Mouse (Mus musculus) heart, embryonic 12.5 days (tissue): ENCODE data around the gene Cnot10. TPM values are rescaled to one million over a fixed set of nuclear protein-coding genes. Genes with fewer than 3 reads are reported as not detected.
A peak's percentile ranks its signal among the peaks of the same experiment; 100 is the strongest.

Source experiments
- ATAC-seq: fragments of 200-750 bp; cut with Nextera tagmentation; 2 replicates; pipeline ENCODE4 v1.8.0; 2017; ENCODE audit warnings: moderate TSS enrichment, moderate library complexity; ENCODE audit not compliant: insufficient number of reproducible peaks, low FRiP score
- H3K27ac ChIP-seq: fragments of 300-500 bp; sonication (generic); 2 replicates; pipeline ENCODE4 v1.5.1; 2016; ENCODE audit warnings: mild to moderate bottlenecking, moderate library complexity; ENCODE audit not compliant: poor library complexity, severe bottlenecking
- H3K27me3 ChIP-seq: fragments of 300-500 bp; sonication (generic); replicated peaks from 2 replicates; pipeline ENCODE4 v1.6.1; 2016; ENCODE audit warnings: mild to moderate bottlenecking, moderate library complexity
- H3K36me3 ChIP-seq: fragments of 300-500 bp; sonication (generic); 2 replicates; pipeline ENCODE4 v1.6.1; 2016; ENCODE audit warnings: mild to moderate bottlenecking, moderate library complexity
- H3K4me1 ChIP-seq: fragments of 300-500 bp; sonication (generic); replicated peaks from 2 replicates; pipeline ENCODE4 v1.6.1; 2016; ENCODE audit warnings: mild to moderate bottlenecking
- H3K4me2 ChIP-seq: fragments of 300-500 bp; sonication (generic); 2 replicates; pipeline ENCODE4 v1.6.1; 2016; ENCODE audit warnings: mild to moderate bottlenecking, moderate library complexity
- H3K4me3 ChIP-seq: fragments of 300-500 bp; sonication (generic); 2 replicates; pipeline ENCODE4 v1.5.1; 2016; ENCODE audit warnings: mild to moderate bottlenecking
- H3K9ac ChIP-seq: fragments of 300-500 bp; sonication (generic); 2 replicates; pipeline ENCODE4 v1.6.1; 2016; ENCODE audit warnings: mild to moderate bottlenecking, moderate library complexity
- H3K9me3 ChIP-seq: fragments of 300-500 bp; sonication (generic); replicated peaks from 2 replicates; pipeline ENCODE4 v1.6.1; 2016; ENCODE audit warnings: mild to moderate bottlenecking, moderate library complexity
- WGBS: fragments of 180-500 bp; shearing (Covaris S2); methylation state at CpG from one replicate; pipeline ENCODE4 v1.1.7; 2016; 5-methylcytosine and 5-hydroxymethylcytosine counted together
- polyA plus RNA-seq: library from polyadenylated mRNA; unstranded; fragments of >200 nt; fragmentation: Nextera tagmentation; extraction: Ambion mirVana; gene quantifications from 2 replicates; pipeline ENCODE4 v1.2.1, GENCODE M21; 2016

The Cnot10 gene
- polyA plus RNA-seq, 1 experiment from 2014 or later: 39.4 TPM

DNA sequence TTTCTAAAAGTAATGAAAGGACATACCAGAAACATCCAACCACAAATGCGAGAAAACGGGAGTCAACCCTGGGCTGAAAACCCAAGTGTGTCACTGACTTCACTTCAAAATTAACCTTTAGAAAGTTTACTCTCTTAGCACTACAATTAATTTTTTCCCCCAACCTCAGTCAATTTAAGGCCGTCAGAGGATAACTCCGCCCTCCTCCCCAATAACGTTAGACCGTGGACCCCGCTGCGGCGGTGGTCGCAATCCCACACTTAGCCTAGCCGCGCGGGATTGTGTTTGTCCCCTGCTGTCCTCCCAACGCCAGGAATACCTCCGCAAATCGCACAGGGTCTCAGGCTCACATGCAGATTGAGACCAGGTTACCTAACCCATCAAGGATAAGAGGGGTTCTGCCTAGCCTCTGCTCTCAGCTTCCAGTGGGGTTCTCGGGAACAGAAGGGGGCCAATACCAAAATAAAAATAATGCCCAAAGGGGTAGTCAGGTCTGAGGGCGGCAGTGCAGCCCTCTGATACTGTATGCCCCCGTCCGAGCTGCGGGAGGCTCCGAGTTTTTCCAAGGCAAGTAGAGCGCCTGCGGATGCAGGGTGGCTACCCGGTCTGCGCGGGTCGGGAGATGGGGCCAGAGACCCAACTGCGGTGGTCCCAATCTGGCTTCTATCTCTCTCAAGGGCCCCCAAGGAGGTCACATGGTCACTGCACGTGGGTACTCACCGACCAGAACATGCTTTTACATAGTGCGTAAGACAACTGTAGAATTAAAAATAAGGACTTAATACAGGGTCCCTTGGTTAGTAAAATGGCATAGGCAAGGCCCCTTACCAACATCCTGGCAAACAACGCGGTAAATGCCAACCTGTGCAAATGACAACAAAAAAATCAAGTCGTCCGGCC is 79.0 kb downstream of the Cnot10 start:
- ATAC-seq: no peak
- peaks cover 56% of the 10 kb centered on the region for H3K27me3 ChIP-seq
- peaks cover 40% of the 10 kb centered on the region for H3K4me1 ChIP-seq
- no peaks in the 10 kb centered on the region for H3K36me3 ChIP-seq
- peak overlapping the region; percentile 80 for H3K4me2 ChIP-seq
- no peaks in the 10 kb centered on the region for H3K9me3 ChIP-seq
- peak overlapping the region; percentile 57 for H3K4me3 ChIP-seq
- H3K27ac ChIP-seq: no peak overlapping the region
- peak overlapping the region; percentile 62 for H3K9ac ChIP-seq
- WGBS: 1% methylated on average over 36 of the region's 36 CpGs

DNA sequence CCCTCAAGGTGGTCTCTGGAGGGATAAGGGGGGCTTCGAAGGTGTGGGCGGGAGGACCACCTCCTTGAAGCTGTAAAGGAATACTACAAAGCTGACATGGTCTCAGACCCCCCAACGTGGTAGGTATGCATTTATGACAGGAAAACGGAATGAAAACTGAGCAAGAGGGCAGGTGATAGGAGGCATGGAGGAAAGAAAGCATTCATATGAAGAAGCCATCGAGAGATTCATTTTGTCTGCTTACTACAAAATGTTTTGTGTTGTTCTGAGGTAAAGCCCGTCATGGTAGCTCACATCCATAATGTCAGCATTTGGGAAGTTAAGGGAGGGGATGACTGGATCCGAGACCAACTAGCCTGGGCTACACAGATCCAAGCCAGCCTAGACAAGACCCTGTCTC is 79.8 kb downstream of the Cnot10 start:
- WGBS: 32% methylated on average over 7 of the region's 7 CpGs
- Histone ChIP-seq H3K9ac (0 out of 2 replicates have a peak overlapping the region, but pooled peaks have one; percentile 10), H3K9me3 (no peaks in the 10 kb centered on the region)

DNA sequence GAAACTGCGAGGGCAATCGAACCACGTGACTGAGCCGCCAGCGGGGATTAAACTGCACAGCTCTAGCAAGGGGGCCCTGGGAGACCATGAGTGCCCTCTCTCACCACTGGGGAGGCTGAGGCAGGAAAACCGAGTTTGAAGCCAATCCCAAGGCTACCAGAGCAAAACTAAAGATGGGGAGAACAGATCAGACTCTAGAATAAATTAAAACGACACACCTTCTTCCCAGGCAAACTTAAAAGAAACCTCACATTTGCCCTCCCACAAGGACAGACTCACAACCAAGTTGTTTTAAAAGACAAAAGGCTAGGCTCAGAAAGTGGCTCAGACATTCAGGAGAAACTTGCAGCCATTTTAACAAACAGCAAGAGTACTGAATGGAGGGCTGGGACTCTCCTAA is 82.9 kb downstream of the Cnot10 start:
- Histone ChIP-seq H3K4me3 (no peak overlapping the region), H3K27me3 (peaks cover 36% of the 10 kb centered on the region)

More for the DNA sequence above, 79.8 kb downstream of the Cnot10 start:
- H3K4me3 ChIP-seq: peak overlapping the region; percentile 57; the same call in 1 of the 2 replicates
- no peaks in the 10 kb centered on the region for H3K36me3 ChIP-seq
- H3K4me2 ChIP-seq: peak overlapping the region; percentile 80
- H3K4me1 ChIP-seq: peaks cover 40% of the 10 kb centered on the region
- H3K27me3 ChIP-seq: peaks cover 56% of the 10 kb centered on the region
- no peak for ATAC-seq
- H3K27ac ChIP-seq: no peak overlapping the region

DNA sequence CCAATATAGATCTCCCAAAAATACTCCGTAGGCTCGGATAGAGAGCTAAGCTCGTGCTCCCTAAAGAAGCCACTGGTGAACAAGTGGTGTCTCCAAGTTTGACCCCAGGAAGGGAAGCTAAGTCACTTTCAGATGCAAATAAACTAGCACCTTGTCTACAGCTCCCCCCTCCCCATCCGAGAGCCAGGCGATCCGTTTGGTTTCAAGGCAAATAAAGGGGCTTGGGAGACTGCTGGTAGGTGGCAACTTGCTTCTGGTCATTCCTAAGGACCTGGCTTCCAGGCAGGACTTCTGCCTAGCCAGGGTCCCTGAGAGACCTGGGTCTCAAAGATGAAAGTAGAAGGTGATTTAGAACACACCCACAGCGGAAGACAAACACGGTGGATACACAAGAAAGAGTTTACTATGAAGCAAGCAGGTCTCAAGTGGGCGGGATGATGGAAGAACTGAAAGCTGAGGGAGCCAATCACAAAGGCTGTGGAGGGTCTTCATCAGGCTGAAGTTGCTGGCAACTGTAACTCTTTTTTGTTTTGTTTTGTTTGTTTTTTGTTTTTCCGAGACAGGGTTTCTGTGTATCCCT is 83.6 kb downstream of the Cnot10 start:
- Histone ChIP-seq H3K27me3 (peaks cover 34% of the 10 kb centered on the region), H3K4me3 (no peak overlapping the region), H3K4me2 (peak overlapping the region; percentile 38), H3K9ac (no peak overlapping the region), H3K27ac (no peak overlapping the region), H3K4me1 (peaks cover 41% of the 10 kb centered on the region), H3K9me3 (no peaks in the 10 kb centered on the region), H3K36me3 (no peaks in the 10 kb centered on the region)
- no peak for ATAC-seq
- WGBS: 41% methylated on average over 10 of the region's 10 CpGs

More for the DNA sequence above, 82.9 kb downstream of the Cnot10 start:
- no peaks in the 10 kb centered on the region for H3K36me3 ChIP-seq
- H3K4me2 ChIP-seq: no peak overlapping the region
- no peak overlapping the region for H3K9ac ChIP-seq
- H3K27ac ChIP-seq: no peak overlapping the region
- ATAC-seq: no peak
- no peaks in the 10 kb centered on the region for H3K9me3 ChIP-seq
- 24% methylated on average over 7 of the region's 7 CpGs for WGBS
- H3K4me1 ChIP-seq: peaks cover 43% of the 10 kb centered on the region

DNA sequence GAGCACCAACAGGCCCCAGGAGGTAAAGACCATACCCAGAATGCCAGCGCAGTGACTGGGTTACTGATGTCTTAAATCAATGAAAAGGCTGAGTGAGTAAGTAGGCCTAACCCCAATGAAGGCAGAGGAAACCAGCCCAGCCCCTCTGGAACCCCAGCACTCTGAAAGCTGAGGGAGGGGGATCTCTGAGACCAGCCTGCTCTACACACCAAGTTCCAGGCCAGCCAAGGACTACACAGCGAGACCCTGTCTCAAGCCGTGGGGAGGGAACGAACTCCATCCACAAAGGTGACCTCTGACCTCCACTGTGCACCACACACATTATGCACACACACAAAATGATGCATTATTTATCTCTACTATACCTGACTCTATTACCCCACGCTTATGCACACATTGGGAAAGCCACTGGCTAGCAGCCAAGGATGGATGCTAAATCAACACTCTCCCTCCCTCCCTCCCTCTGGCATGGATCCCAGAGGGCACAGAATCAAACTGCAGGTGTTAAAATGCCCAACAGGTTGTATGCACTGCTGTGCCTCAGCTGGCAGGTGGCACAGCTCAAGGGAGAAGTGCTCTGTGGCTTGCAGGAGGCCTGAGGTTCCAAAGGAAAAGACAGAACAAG is 85.5 kb downstream of the Cnot10 start:
- H3K4me1 ChIP-seq: peaks cover 34% of the 10 kb centered on the region
- H3K9me3 ChIP-seq: no peaks in the 10 kb centered on the region
- H3K4me3 ChIP-seq: no peak overlapping the region
- no peaks in the 10 kb centered on the region for H3K36me3 ChIP-seq
- H3K27ac ChIP-seq: no peak overlapping the region
- peaks cover 17% of the 10 kb centered on the region for H3K27me3 ChIP-seq
- peak; percentile 49 for ATAC-seq
- 60% methylated on average over 5 of the region's 5 CpGs for WGBS
- no peak overlapping the region for H3K9ac ChIP-seq
- H3K4me2 ChIP-seq: no peak overlapping the region

DNA sequence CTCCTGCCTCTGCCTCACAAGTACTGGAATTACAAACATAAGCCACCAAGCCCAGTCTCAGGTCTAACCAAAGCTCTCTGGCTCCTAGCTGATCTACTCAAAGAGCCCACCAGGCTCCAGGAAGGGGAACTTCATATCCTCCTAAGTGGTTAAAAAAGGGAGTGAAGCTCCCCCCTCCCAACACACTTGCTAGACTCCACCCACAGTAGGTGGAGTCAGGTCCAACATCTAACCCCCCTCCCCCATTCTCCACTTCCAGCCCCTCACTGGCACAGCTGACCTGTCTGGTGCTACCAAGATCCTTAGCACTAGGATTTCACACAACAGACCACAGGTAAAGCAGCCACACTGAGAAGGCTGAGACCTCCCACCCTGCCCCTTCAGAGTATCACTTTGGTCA is 86.2 kb downstream of the Cnot10 start:
- Histone ChIP-seq H3K36me3 (no peaks in the 10 kb centered on the region), H3K4me1 (peaks cover 39% of the 10 kb centered on the region), H3K27me3 (peaks cover 12% of the 10 kb centered on the region), H3K27ac (no peak overlapping the region), H3K9me3 (no peaks in the 10 kb centered on the region), H3K9ac (no peak overlapping the region), H3K4me3 (no peak overlapping the region), H3K4me2 (no peak overlapping the region)
- ATAC-seq: no peak

DNA sequence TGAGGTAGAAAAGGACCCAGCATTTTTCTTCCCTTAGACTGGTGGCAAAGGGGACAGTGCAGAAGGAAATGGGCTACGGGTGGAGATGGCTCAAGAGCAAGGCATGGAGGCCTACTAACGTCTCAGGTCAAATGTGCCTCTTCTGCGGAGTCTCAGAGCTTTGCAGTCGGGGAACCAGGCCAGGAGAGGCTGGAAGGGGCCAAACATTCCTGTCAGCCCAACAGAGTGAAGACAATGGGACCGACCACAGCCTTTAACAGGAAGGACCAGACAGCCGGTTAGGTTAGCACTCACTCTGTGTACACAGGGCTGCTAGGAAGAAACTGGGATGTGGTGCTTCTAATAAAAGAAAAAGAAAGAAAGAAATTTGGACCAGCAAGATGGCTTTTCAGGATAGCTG is 90.0 kb downstream of the Cnot10 start:
- no peak overlapping the region for H3K27ac ChIP-seq
- no peak for ATAC-seq
- WGBS: 28% methylated on average over 6 of the region's 6 CpGs
- no peaks in the 10 kb centered on the region for H3K9me3 ChIP-seq
- H3K27me3 ChIP-seq: no peaks in the 10 kb centered on the region
- H3K4me1 ChIP-seq: peaks cover 49% of the 10 kb centered on the region
- no peak overlapping the region for H3K4me3 ChIP-seq
- H3K36me3 ChIP-seq: no peaks in the 10 kb centered on the region
- H3K4me2 ChIP-seq: no peak overlapping the region
- no peak overlapping the region for H3K9ac ChIP-seq

DNA sequence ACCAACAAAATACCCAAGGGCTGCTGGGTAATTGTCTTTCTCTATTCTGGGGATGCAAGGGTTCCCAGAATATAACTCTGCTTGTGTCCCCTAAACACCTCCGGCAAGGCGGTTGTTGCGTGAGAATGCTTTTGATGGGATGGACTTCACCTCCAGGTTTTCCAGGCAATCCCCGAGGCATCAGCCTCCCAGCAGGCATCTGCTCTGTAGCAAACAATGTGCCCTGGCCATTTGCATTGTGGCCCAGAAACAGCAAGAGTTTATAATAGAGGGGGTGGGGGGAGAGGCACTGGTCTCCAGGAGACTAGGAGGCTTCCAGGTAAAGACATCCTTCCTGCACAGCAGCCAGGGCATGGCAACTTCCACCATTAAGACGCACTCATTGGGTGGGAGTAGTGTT is 90.9 kb downstream of the Cnot10 start:
- Histone ChIP-seq H3K4me2 (no peak overlapping the region), H3K9ac (no peak overlapping the region), H3K36me3 (no peaks in the 10 kb centered on the region), H3K27ac (no peak overlapping the region), H3K27me3 (no peaks in the 10 kb centered on the region), H3K9me3 (no peaks in the 10 kb centered on the region), H3K4me1 (peaks cover 49% of the 10 kb centered on the region), H3K4me3 (no peak overlapping the region)
- 53% methylated on average over 5 of the region's 5 CpGs for WGBS
- no peak for ATAC-seq

DNA sequence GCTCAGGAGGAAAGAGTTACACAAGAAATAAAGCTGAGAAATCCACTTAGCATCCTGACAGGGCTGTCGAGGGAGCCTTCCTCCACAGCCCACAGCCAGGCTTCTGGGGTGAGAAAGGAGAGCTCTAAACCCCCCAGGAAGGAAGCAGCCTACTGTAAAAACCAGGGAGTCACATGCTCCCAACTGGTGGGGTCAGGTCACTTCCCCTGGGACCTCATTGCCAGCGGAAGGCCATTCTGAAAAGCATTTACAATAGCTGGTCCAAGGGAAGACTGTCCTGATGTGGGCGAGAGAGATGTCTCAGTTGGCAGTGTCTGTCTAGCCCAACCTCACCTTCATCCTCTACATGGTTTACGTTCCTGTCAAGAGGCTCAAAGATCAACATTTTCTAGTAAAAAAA is 91.5 kb downstream of the Cnot10 start:
- WGBS: 51% methylated on average over 4 of the region's 4 CpGs
- ATAC-seq: no peak
- Histone ChIP-seq H3K4me3 (no peak overlapping the region), H3K27ac (no peak overlapping the region), H3K27me3 (no peaks in the 10 kb centered on the region), H3K4me2 (no peak overlapping the region), H3K9me3 (no peaks in the 10 kb centered on the region), H3K4me1 (peaks cover 52% of the 10 kb centered on the region), H3K36me3 (no peaks in the 10 kb centered on the region), H3K9ac (no peak overlapping the region)

DNA sequence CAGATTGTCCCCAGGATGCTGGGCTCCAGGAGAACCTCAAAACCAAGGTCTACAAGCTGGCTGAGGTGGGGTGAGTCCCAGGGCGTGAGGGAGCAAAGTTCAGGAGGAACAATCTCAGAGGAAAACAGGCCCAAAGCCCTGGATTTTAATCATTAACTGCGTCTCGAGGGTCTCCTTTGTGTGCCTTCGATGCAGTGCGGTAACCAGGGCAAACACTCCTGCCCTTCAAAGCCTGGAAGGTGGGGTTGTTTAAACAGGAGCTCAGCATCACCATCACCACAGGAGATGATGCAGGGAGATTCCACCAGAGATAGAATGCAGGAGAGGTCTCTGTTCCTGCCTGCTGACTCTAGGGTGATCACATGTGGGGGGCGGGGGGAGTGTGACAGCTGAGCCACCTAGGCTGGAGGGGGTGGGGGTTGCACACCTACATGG is 92.3 kb downstream of the Cnot10 start:
- 63% methylated on average over 6 of the region's 6 CpGs for WGBS
- Histone ChIP-seq H3K4me2 (no peak overlapping the region), H3K4me1 (peaks cover 52% of the 10 kb centered on the region), H3K9ac (no peak overlapping the region), H3K27ac (no peak overlapping the region), H3K4me3 (no peak overlapping the region), H3K27me3 (no peaks in the 10 kb centered on the region), H3K9me3 (no peaks in the 10 kb centered on the region), H3K36me3 (no peaks in the 10 kb centered on the region)
- no peak for ATAC-seq

DNA sequence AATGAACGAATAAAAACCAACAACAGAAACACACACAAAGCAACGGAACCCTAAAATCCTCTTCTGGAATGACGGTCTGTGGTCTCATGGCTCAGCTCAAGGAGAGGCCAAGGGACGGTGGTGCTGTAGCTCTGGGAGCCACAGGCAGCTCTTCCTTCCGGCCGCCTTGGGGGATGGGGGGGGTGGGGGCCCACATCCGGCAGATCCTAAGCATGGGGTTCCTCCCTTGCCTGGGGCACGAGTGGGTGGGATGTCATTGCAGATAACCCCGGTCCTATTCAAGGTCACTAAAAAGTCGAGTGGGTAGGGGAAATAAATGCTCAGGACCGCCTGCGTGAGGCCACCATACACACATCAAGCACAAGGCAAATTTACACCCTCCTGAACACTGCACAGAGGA is 93.2 kb downstream of the Cnot10 start:
- no peak overlapping the region for H3K4me3 ChIP-seq
- no peaks in the 10 kb centered on the region for H3K9me3 ChIP-seq
- no peak for ATAC-seq
- H3K27me3 ChIP-seq: no peaks in the 10 kb centered on the region
- 47% methylated on average over 12 of the region's 12 CpGs for WGBS
- no peaks in the 10 kb centered on the region for H3K36me3 ChIP-seq
- H3K4me2 ChIP-seq: no peak overlapping the region
- H3K27ac ChIP-seq: no peak overlapping the region
- H3K4me1 ChIP-seq: peaks cover 56% of the 10 kb centered on the region
- H3K9ac ChIP-seq: no peak overlapping the region
